Mouse (Mus musculus): ENCODE measurements around the gene Sec63. TPM values are rescaled to one million over a fixed set of nuclear protein-coding genes. Genes with fewer than 3 reads are reported as not detected.
A peak's percentile ranks its signal among the peaks of the same experiment; 100 is the strongest.

Gene Sec63
- polyA plus RNA-seq, 1 experiment from 2014 or later = 25.6 TPM

- Histone ChIP-seq H3K9ac (no peak overlapping the region), H3K27ac (replicated peaks) (no peak overlapping the region), H3K4me1 (replicated peaks) (peaks cover 25% of the 10 kb centered on the region), H3K9me3 (no peaks in the 10 kb centered on the region), H3K36me3 (no peaks in the 10 kb centered on the region), H3K4me3 (no peak overlapping the region), H3K27me3 (peaks cover 9% of the 10 kb centered on the region), H3K4me2 (no peak overlapping the region)
- ATAC-seq (ENCODE audit: low read depth) = no peak
- 57% methylated on average over 6 of the region's 6 CpGs for WGBS
Measured at GRCm38 (mm10) chr10:42869467-42869866, 108.2 kb downstream of the Sec63 start.

- WGBS = 53% methylated on average over 15 of the region's 15 CpGs
- H3K27ac ChIP-seq (replicated peaks) = peak overlapping the region; percentile 46; the same call in 1 of the 2 replicates
- peak; percentile 38 for ATAC-seq (ENCODE audit: low read depth)
Measured at GRCm38 (mm10) chr10:42872269-42873010, 111.1 kb downstream of the Sec63 start.

GRCm38 (mm10) chr10:42873077-42873595 is 111.8 kb downstream of the Sec63 start:
- no peak for ATAC-seq (ENCODE audit: low read depth)
- peaks cover 16% of the 10 kb centered on the region for H3K4me1 ChIP-seq (replicated peaks)
- WGBS = 78% methylated on average over 7 of the region's 7 CpGs
- H3K27me3 ChIP-seq = no peaks in the 10 kb centered on the region
- 0 out of 2 replicates have a peak overlapping the region, but pooled peaks have one; percentile 46 for H3K27ac ChIP-seq (replicated peaks)
- H3K36me3 ChIP-seq = no peaks in the 10 kb centered on the region
- no peaks in the 10 kb centered on the region for H3K9me3 ChIP-seq
- no peak overlapping the region for H3K9ac ChIP-seq
- no peak overlapping the region for H3K4me3 ChIP-seq
- no peak overlapping the region for H3K4me2 ChIP-seq

More at GRCm38 (mm10) chr10:42872269-42873010, 111.1 kb downstream of the Sec63 start:
- Histone ChIP-seq H3K27me3 (no peaks in the 10 kb centered on the region), H3K4me2 (no peak overlapping the region), H3K9ac (no peak overlapping the region), H3K9me3 (no peaks in the 10 kb centered on the region), H3K36me3 (no peaks in the 10 kb centered on the region), H3K4me3 (no peak overlapping the region), H3K4me1 (replicated peaks) (peaks cover 16% of the 10 kb centered on the region)

- Histone ChIP-seq H3K27ac (replicated peaks) (no peak overlapping the region), H3K4me2 (no peak overlapping the region), H3K27me3 (no peaks in the 10 kb centered on the region), H3K4me3 (no peak overlapping the region), H3K36me3 (no peaks in the 10 kb centered on the region), H3K9ac (no peak overlapping the region), H3K4me1 (replicated peaks) (peaks cover 16% of the 10 kb centered on the region), H3K9me3 (no peaks in the 10 kb centered on the region)
- ATAC-seq (ENCODE audit: low read depth) = no peak
- 80% methylated on average over 5 of the region's 5 CpGs for WGBS
Measured at GRCm38 (mm10) chr10:42876172-42876571, 114.9 kb downstream of the Sec63 start.

GRCm38 (mm10) chr10:42879269-42879681 is 118.0 kb downstream of the Sec63 start:
- no peak for ATAC-seq (ENCODE audit: low read depth)

GRCm38 (mm10) chr10:42879682-42880081 is 118.4 kb downstream of the Sec63 start:
- WGBS = 79% methylated on average over 5 of the region's 5 CpGs

More at GRCm38 (mm10) chr10:42879269-42879681, 118.0 kb downstream of the Sec63 start:
- Histone ChIP-seq H3K9ac (no peak overlapping the region), H3K36me3 (no peaks in the 10 kb centered on the region), H3K4me3 (no peak overlapping the region), H3K27me3 (no peaks in the 10 kb centered on the region), H3K9me3 (no peaks in the 10 kb centered on the region), H3K4me2 (no peak overlapping the region), H3K4me1 (replicated peaks) (no peaks in the 10 kb centered on the region), H3K27ac (replicated peaks) (no peak overlapping the region)
- WGBS = 74% methylated on average over 5 of the region's 5 CpGs

More at GRCm38 (mm10) chr10:42879682-42880081, 118.4 kb downstream of the Sec63 start:
- H3K36me3 ChIP-seq = no peaks in the 10 kb centered on the region
- no peak overlapping the region for H3K27ac ChIP-seq (replicated peaks)
- H3K27me3 ChIP-seq = no peaks in the 10 kb centered on the region
- no peak overlapping the region for H3K9ac ChIP-seq
- H3K4me2 ChIP-seq = no peak overlapping the region
- no peak for ATAC-seq (ENCODE audit: low read depth)
- no peaks in the 10 kb centered on the region for H3K9me3 ChIP-seq
- no peaks in the 10 kb centered on the region for H3K4me1 ChIP-seq (replicated peaks)
- no peak overlapping the region for H3K4me3 ChIP-seq

Other genes with a start within 250 kb of the Sec63 start
- 0.33 TPM in 1 of 2 replicates, not detected in the other for gene Nr2e1, start 177.9 kb upstream of the Sec63 start, polyA plus RNA-seq (2015; fragmentation: Nextera tagmentation; extraction: Ambion mirVana)
- gene Ostm1, start 177.7 kb upstream of the Sec63 start, polyA plus RNA-seq (2015; fragmentation: Nextera tagmentation; extraction: Ambion mirVana) = 29.0 and 30.8 TPM in 2 replicates
- gene Scml4, start 98.9 kb downstream of the Sec63 start, polyA plus RNA-seq (2015; fragmentation: Nextera tagmentation; extraction: Ambion mirVana) = 4.8 and 4.9 TPM in 2 replicates

Data from neural tube, embryonic 13.5 days (tissue).